ENCODE assay signal across 10 mouse cellular contexts in the genomic region with DNA sequence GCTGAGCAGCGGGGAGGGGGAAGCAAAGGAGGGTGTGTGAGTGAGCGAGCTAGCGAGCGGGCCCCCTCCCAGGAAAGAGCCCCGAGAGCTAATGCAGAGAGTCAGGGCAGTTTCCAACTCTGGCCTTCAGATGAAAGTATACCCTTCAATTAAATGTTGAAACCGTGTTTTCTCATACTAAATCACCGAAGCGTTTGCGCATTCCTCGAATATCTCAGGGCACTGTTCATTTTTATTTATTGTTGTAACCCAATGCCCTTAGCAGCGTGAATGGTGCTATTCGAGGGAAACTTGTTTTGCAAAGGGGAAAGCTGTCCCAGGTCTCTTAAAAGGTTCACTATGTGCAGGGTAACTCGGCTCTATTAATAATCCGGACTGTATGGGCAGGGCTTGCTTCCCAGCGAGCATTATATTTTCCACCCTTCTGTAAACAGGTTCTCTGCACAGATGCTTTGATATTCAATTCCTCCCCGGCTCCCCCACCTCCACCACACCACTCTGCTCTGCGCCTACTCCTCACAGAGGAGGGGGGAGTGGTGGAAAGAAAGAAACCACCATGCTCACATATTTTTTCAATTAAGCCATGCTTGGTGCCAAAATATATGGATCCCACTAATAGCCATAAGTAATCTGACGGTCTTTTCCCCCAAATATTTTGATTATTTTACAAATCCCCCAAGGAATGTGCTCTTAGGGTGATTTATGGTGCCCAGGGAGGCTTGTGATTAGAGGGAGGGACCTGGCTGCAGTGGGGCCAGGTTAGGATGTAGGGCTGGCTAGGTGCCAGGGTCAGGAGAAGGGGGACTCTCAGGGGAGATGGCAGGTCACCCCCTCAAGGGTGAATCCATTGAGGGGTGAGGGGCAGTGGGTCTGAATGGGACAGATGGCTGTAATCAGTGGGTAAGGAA. TPM values are rescaled to one million over a fixed set of nuclear protein-coding genes. Genes with fewer than 3 reads are reported as not detected.
DNase-seq lines count a peak whose midpoint lies in the region; ATAC-seq and TF ChIP-seq lines count a peak whose summit lies in the region.
"Had no signal": no experiment of that assay in that cellular context is flagged by ENCODE, and none has a peak within 500 bp of the region (broad histone marks: within the 10 kb centered on the region; RNA-seq: fewer than 3 reads in every experiment).

No protein-coding gene starts in this region.

- no peak overlapping the region for H3K4me3 ChIP-seq in heart, embryonic 11.5 days (ENCODE audit: low read depth, low read length)
- H3K4me3 ChIP-seq in forebrain, postnatal 0 days (ENCODE audit: low read depth, low read length), result no peak overlapping the region
- peak overlapping the region; percentile 17 for H3K4me3 ChIP-seq in limb, embryonic 13.5 days
- H3K4me3 ChIP-seq: liver, embryonic 15.5 days had no signal

- H3K36me3 ChIP-seq in heart, embryonic 11.5 days (ENCODE audit: control insufficient read depth, insufficient read depth, low read length), result no peaks in the 10 kb centered on the region
- H3K36me3 ChIP-seq in forebrain, postnatal 0 days (ENCODE audit: insufficient read depth), result no peaks in the 10 kb centered on the region
- peaks cover 16% of the 10 kb centered on the region for H3K36me3 ChIP-seq in limb, embryonic 13.5 days
- H3K36me3 ChIP-seq: liver, embryonic 15.5 days had no signal

- peak overlapping the region; percentile 83 for H3K27ac ChIP-seq in heart, embryonic 11.5 days (ENCODE audit: low read depth, low read length)
- 0 out of 2 replicates have a peak overlapping the region, but pooled peaks have one; percentile 15 for H3K27ac ChIP-seq in forebrain, postnatal 0 days (ENCODE audit: low read depth, low read length)
- H3K27ac ChIP-seq in limb, embryonic 13.5 days, result peak overlapping the region; percentile 92
- H3K27ac ChIP-seq: liver, embryonic 15.5 days had no signal

- H3K4me2 ChIP-seq in heart, embryonic 11.5 days, result peak overlapping the region; percentile 27
- no peak overlapping the region for H3K4me2 ChIP-seq in forebrain, postnatal 0 days (ENCODE audit: low read depth)
- H3K4me2 ChIP-seq in limb, embryonic 13.5 days (replicated peaks), result peak overlapping the region; percentile 52
- H3K4me2 ChIP-seq: liver, embryonic 15.5 days had no signal

- DNase-seq in heart, postnatal 14 days, result no peak
- DNase-seq in Muller cell, postnatal 12 days (ENCODE audit: inconsistent ontology term), result peak; percentile 87
- no peak for DNase-seq in forebrain, postnatal 0 days
- no peak for DNase-seq in cerebellum, postnatal 36 days
- no peak for DNase-seq in ovary, adult 18-20 months (ENCODE audit: low spot score)
- DNase-seq: right cerebral cortex, postnatal 25 days had no signal

- H3K4me1 ChIP-seq in heart, embryonic 11.5 days (ENCODE audit: control insufficient read depth, insufficient read depth, low read length), result peaks cover 97% of the 10 kb centered on the region
- H3K4me1 ChIP-seq in forebrain, postnatal 0 days (ENCODE audit: insufficient read depth), result peaks cover 9% of the 10 kb centered on the region; the same call in 1 of the 2 replicates
- H3K4me1 ChIP-seq in limb, embryonic 13.5 days, result peaks cover 98% of the 10 kb centered on the region

- H3K9me3 ChIP-seq in heart, embryonic 11.5 days (replicated peaks; ENCODE audit: control insufficient read depth, low read length), result no peaks in the 10 kb centered on the region
- H3K9me3 ChIP-seq in forebrain, postnatal 0 days (ENCODE audit: low read length), result no peaks in the 10 kb centered on the region
- no peaks in the 10 kb centered on the region for H3K9me3 ChIP-seq in limb, embryonic 13.5 days
- H3K9me3 ChIP-seq: liver, embryonic 15.5 days had no signal

- WGBS in heart, embryonic 11.5 days (ENCODE audit: insufficient replicate concordance), result 19% methylated on average over 18 of the region's 18 CpGs
- WGBS in forebrain, postnatal 0 days, result 6% methylated on average over 18 of the region's 18 CpGs
- 2% methylated on average over 18 of the region's 18 CpGs for WGBS in limb, embryonic 13.5 days

- intact Hi-C loops in heart, postnatal 14 days (cut with DNase I), result no loop called here

- no peak for ATAC-seq in heart, embryonic 11.5 days (replicated peaks; ENCODE audit: insufficient number of reproducible peaks, low FRiP score, low TSS enrichment)
- ATAC-seq in forebrain, postnatal 0 days, result no peak
- peak; percentile 88 for ATAC-seq in limb, embryonic 13.5 days (ENCODE audit: low FRiP score, low read depth)
- ATAC-seq in erythroblast, adult 5-6 weeks (replicated peaks; ENCODE audit: low FRiP score, poor library complexity, severe bottlenecking), result no peak

- H3K9ac ChIP-seq in heart, embryonic 11.5 days (ENCODE audit: low read depth, low read length), result peak overlapping the region; percentile 59
- H3K9ac ChIP-seq in forebrain, postnatal 0 days, result no peak overlapping the region
- H3K9ac ChIP-seq in limb, embryonic 13.5 days, result no peak overlapping the region
- H3K9ac ChIP-seq: liver, embryonic 15.5 days had no signal

- no peak for TF ChIP-seq CTCF in forebrain, postnatal 0 days (IDR thresholded peaks at IDR 0.05; ENCODE audit: low read depth)

- no peaks in the 10 kb centered on the region for H3K27me3 ChIP-seq in heart, embryonic 11.5 days (ENCODE audit: control insufficient read depth, insufficient read depth, low read length)
- no peaks in the 10 kb centered on the region for H3K27me3 ChIP-seq in forebrain, postnatal 0 days (ENCODE audit: insufficient read depth, low read length)
- no peaks in the 10 kb centered on the region for H3K27me3 ChIP-seq in limb, embryonic 13.5 days
- H3K27me3 ChIP-seq: liver, embryonic 15.5 days had no signal

RNA-seq across cellular contexts. Expression of a gene that starts 41.4 kb away (rescaled TPM):
- 30.5 and 31.6 TPM in 2 replicates for polyA plus RNA-seq in heart, embryonic 11.5 days (2014; fragmentation: Nextera tagmentation; extraction: Ambion mirVana)
- 10 to 100 TPM; 13.6 to 15.5 TPM for total RNA-seq in heart, postnatal 14 days (2021)
- 4.5 and 7.5 TPM in 2 replicates for total RNA-seq in forebrain, postnatal 0 days (2014; rRNA removed)
- polyA plus RNA-seq in forebrain, postnatal 0 days (2015; fragmentation: Nextera tagmentation; extraction: Ambion mirVana), result 1.4 and 1.5 TPM in 2 replicates
- 10.8 and 11.0 TPM in 2 replicates for polyA plus RNA-seq in limb, embryonic 13.5 days (2015; fragmentation: Nextera tagmentation; extraction: Ambion mirVana)
- total RNA-seq in erythroblast, adult 5-6 weeks (2015; ENCODE audit: low replicate concordance), result not detected in 2 replicates
- 0.60 TPM in 1 of 2 replicates, not detected in the other for total RNA-seq in erythroblast, adult 5-6 weeks (2017; ENCODE audit: low replicate concordance)

Comparison
In these comparisons a context has a peak if more than half of its experiments do, and no peak if none do; other contexts are left out.
1. H3K27ac ChIP-seq: peak in every context shown above with its lines; median percentile 92 in limb, embryonic 13.5 days; 83 in heart, embryonic 11.5 days; 15 in forebrain, postnatal 0 days.